Mouse (Mus musculus) heart, postnatal 25 days (tissue): ENCODE results near the gene Trpm8. TPM values are rescaled to one million over a fixed set of nuclear protein-coding genes. Genes with fewer than 3 reads are reported as not detected.

Experiments used
- DNase-seq: peaks from one replicate; pipeline ENCODE4 v3.0.0; 2022; ENCODE audit warnings: low spot score
- intact Hi-C: fragments of 180-260 bp; cut with DNase I; formaldehyde crosslinking; loops from one replicate; pipeline ENCODE4 v1.15.1; 2025
- total RNA-seq, 2 experiments: library from RNA; stranded (reverse); gene quantifications; 2 replicates each; pipeline ENCODE4 v1.2.3; 2021

Trpm8 gene
- total RNA-seq, 2 experiments from 2014 or later, result not detected

GRCm38 (mm10) chr1:88322146-88322545 is 44.7 kb downstream of the Trpm8 start:
- DNase-seq, result no peak
- intact Hi-C loops, result no loop called here

GRCm38 (mm10) chr1:88323101-88323500 is 45.6 kb downstream of the Trpm8 start:
- no peak for DNase-seq
- intact Hi-C loops, result no loop called here

GRCm38 (mm10) chr1:88339481-88339880 is 62.0 kb downstream of the Trpm8 start:
- no peak for DNase-seq
- intact Hi-C loops, result no loop called here

GRCm38 (mm10) chr1:88342615-88343014 is 65.2 kb downstream of the Trpm8 start:
- intact Hi-C loops, result no loop called here
- no peak for DNase-seq

GRCm38 (mm10) chr1:88345580-88345979 is 68.1 kb downstream of the Trpm8 start:
- intact Hi-C loops, result no loop called here
- DNase-seq, result no peak

GRCm38 (mm10) chr1:88348496-88349005 is 71.1 kb downstream of the Trpm8 start:
- intact Hi-C loops, result no loop called here

GRCm38 (mm10) chr1:88350761-88351160 is 73.3 kb downstream of the Trpm8 start:
- intact Hi-C loops, result no loop called here
- DNase-seq, result no peak

More at GRCm38 (mm10) chr1:88348496-88349005, 71.1 kb downstream of the Trpm8 start:
- DNase-seq, result no peak

- DNase-seq, result no peak
- intact Hi-C loops, result loop anchor here (5.0 kb wide), 1 partner anchor 352 kb away; no protein-coding TSS in a partner anchor
These were observed 77.6 kb downstream of the Trpm8 start for GRCm38 (mm10) chr1:88355025-88355424.

- no peak for DNase-seq
- intact Hi-C loops, result loop anchor here (5.0 kb wide), 1 partner anchor 352 kb away; no protein-coding TSS in a partner anchor
These were observed 78.2 kb downstream of the Trpm8 start for GRCm38 (mm10) chr1:88355681-88356080.

GRCm38 (mm10) chr1:88356616-88357015 is 79.2 kb downstream of the Trpm8 start:
- intact Hi-C loops, result loop anchor here (1.0 to 5.0 kb wide), 2 partner anchors 351 to 386 kb away; no protein-coding TSS in a partner anchor
- no peak for DNase-seq

- no peak for DNase-seq
- intact Hi-C loops, result loop anchor here (1.0 to 5.0 kb wide), 2 partner anchors 350 to 385 kb away; no protein-coding TSS in a partner anchor
These were observed 80.1 kb downstream of the Trpm8 start for GRCm38 (mm10) chr1:88357458-88358090.

- intact Hi-C loops, result loop anchor here (5.0 kb wide), 1 partner anchor 349 kb away; no protein-coding TSS in a partner anchor
- no peak for DNase-seq
These were observed 80.7 kb downstream of the Trpm8 start for GRCm38 (mm10) chr1:88358102-88358654.

GRCm38 (mm10) chr1:88361085-88361484 is 83.6 kb downstream of the Trpm8 start:
- DNase-seq, result no peak

GRCm38 (mm10) chr1:88366881-88367644 is 89.6 kb downstream of the Trpm8 start:
- intact Hi-C loops, result no loop called here
- no peak for DNase-seq

More at GRCm38 (mm10) chr1:88361085-88361484, 83.6 kb downstream of the Trpm8 start:
- intact Hi-C loops, result no loop called here

- intact Hi-C loops, result no loop called here
- no peak for DNase-seq
These were observed 101.0 kb downstream of the Trpm8 start for GRCm38 (mm10) chr1:88378446-88378845.

- intact Hi-C loops, result no loop called here
- no peak for DNase-seq
These were observed 114.2 kb downstream of the Trpm8 start for GRCm38 (mm10) chr1:88391632-88392031.

GRCm38 (mm10) chr1:88393321-88393720 is 115.9 kb downstream of the Trpm8 start:
- intact Hi-C loops, result no loop called here
- DNase-seq, result no peak

- DNase-seq, result no peak
- intact Hi-C loops, result no loop called here
These were observed 125.9 kb downstream of the Trpm8 start for GRCm38 (mm10) chr1:88403378-88403777.

- intact Hi-C loops, result no loop called here
- DNase-seq, result no peak
These were observed 128.8 kb downstream of the Trpm8 start for GRCm38 (mm10) chr1:88406078-88406806.

GRCm38 (mm10) chr1:88406807-88407198 is 129.3 kb downstream of the Trpm8 start, which contains the start of gene Spp2:
TSS of gene Spp2 (plus strand) at chr1:88406961.
- intact Hi-C loops, result no loop called here
- DNase-seq, result no peak
